Mouse (Mus musculus) CD4-positive, CD25-positive, alpha-beta regulatory T cell, adult 4 months (primary cell): ENCODE results near the gene Cd9. TPM values are rescaled to one million over a fixed set of nuclear protein-coding genes. Genes with fewer than 3 reads are reported as not detected.
A peak's percentile ranks its signal among the peaks of the same experiment; 100 is the strongest.

Experiments
- ATAC-seq: one replicate; pipeline ENCODE4 v1.8.0; 2017
- polyA plus RNA-seq, 2 experiments: library from polyadenylated mRNA; unstranded; fragments of 100-300 nt; shearing (Covaris generic); gene quantifications; one replicate each; pipeline ENCODE4 v1.2.1; 2017

Gene Cd9
- 100 to 1,000 TPM in 1 of 2 experiments, 10 to 100 TPM in 1; 98.5 to 108 TPM for polyA plus RNA-seq

GRCm38 (mm10) chr6:125494092-125494871 is at the start of gene Cd9:
TSS of gene Cd9 (minus strand) at chr6:125494791.
- peak; percentile 68 for ATAC-seq

- ATAC-seq, result no peak
Observed at GRCm38 (mm10) chr6:125541296-125541695, 46.7 kb upstream of the Cd9 start.

- ATAC-seq, result no peak
Observed at GRCm38 (mm10) chr6:125540826-125541225, 46.2 kb upstream of the Cd9 start.

GRCm38 (mm10) chr6:125540199-125540598 is 45.6 kb upstream of the Cd9 start:
- ATAC-seq, result no peak

GRCm38 (mm10) chr6:125539423-125539822 is 44.8 kb upstream of the Cd9 start:
- no peak for ATAC-seq

- no peak for ATAC-seq
Observed at GRCm38 (mm10) chr6:125538469-125538868, 43.9 kb upstream of the Cd9 start.

GRCm38 (mm10) chr6:125534990-125535389 is 40.4 kb upstream of the Cd9 start:
- ATAC-seq, result no peak

GRCm38 (mm10) chr6:125533104-125533650 is 38.6 kb upstream of the Cd9 start:
- ATAC-seq, result no peak

- ATAC-seq, result no peak
Observed at GRCm38 (mm10) chr6:125529479-125529878, 34.9 kb upstream of the Cd9 start.

- no peak for ATAC-seq
Observed at GRCm38 (mm10) chr6:125528614-125529200, 34.1 kb upstream of the Cd9 start.

- ATAC-seq, result no peak
Observed at GRCm38 (mm10) chr6:125526066-125526465, 31.5 kb upstream of the Cd9 start.

- no peak for ATAC-seq
Observed at GRCm38 (mm10) chr6:125524027-125524426, 29.4 kb upstream of the Cd9 start.

- ATAC-seq, result no peak
Observed at GRCm38 (mm10) chr6:125521558-125522193, 27.1 kb upstream of the Cd9 start.

- ATAC-seq, result no peak
Observed at GRCm38 (mm10) chr6:125515503-125516315, 21.1 kb upstream of the Cd9 start.

- ATAC-seq, result no peak
Observed at GRCm38 (mm10) chr6:125512950-125513596, 18.5 kb upstream of the Cd9 start.

GRCm38 (mm10) chr6:125511196-125511595 is 16.6 kb upstream of the Cd9 start:
- ATAC-seq, result no peak

- ATAC-seq, result no peak
Observed at GRCm38 (mm10) chr6:125510645-125511044, 16.1 kb upstream of the Cd9 start.

GRCm38 (mm10) chr6:125509783-125510182 is 15.2 kb upstream of the Cd9 start:
- no peak for ATAC-seq

GRCm38 (mm10) chr6:125506427-125506826 is 11.8 kb upstream of the Cd9 start:
- ATAC-seq, result no peak

GRCm38 (mm10) chr6:125504622-125505355 is 10.2 kb upstream of the Cd9 start:
- no peak for ATAC-seq

- no peak for ATAC-seq
Observed at GRCm38 (mm10) chr6:125503186-125503802, 8.7 kb upstream of the Cd9 start.
